Mouse (Mus musculus): ENCODE measurements at regions not wholly inside any gene's neighbourhood (a gene's known extent, or its start where the extent isn't known, plus 50 kb on each side); places are given as distances from the start of the nearest gene placed in this dataset.

GRCm38 (mm10) chr4:89400342-89400741, 89.5 kb upstream of the Cdkn2b start:
- in situ Hi-C loops (cut with MboI, MseI): no loop called here

GRCm38 (mm10) chr4:89399277-89399676, 88.4 kb upstream of the Cdkn2b start:
- in situ Hi-C loops (cut with MboI, MseI): no loop called here

GRCm38 (mm10) chr4:89396020-89396419, 85.2 kb upstream of the Cdkn2b start:
- in situ Hi-C loops (cut with MboI, MseI): no loop called here

GRCm38 (mm10) chr4:89395336-89395735, 84.5 kb upstream of the Cdkn2b start:
- in situ Hi-C loops (cut with MboI, MseI): no loop called here

GRCm38 (mm10) chr4:89393251-89393711, 82.4 kb upstream of the Cdkn2b start:
- in situ Hi-C loops (cut with MboI, MseI): no loop called here

- in situ Hi-C loops (cut with MboI, MseI): no loop called here
Observed at GRCm38 (mm10) chr4:89392791-89393190, 82.0 kb upstream of the Cdkn2b start.

- in situ Hi-C loops (cut with MboI, MseI): no loop called here
Observed at GRCm38 (mm10) chr4:89391463-89392308, 80.8 kb upstream of the Cdkn2b start.

GRCm38 (mm10) chr4:89383548-89383947, 72.7 kb upstream of the Cdkn2b start:
- in situ Hi-C loops (cut with MboI, MseI): no loop called here

- in situ Hi-C loops (cut with MboI, MseI): no loop called here
Observed at GRCm38 (mm10) chr4:89382434-89382976, 71.7 kb upstream of the Cdkn2b start.

GRCm38 (mm10) chr4:89381763-89382162, 70.9 kb upstream of the Cdkn2b start:
- in situ Hi-C loops (cut with MboI, MseI): no loop called here

- in situ Hi-C loops (cut with MboI, MseI): no loop called here
Observed at GRCm38 (mm10) chr4:89381077-89381476, 70.2 kb upstream of the Cdkn2b start.

- in situ Hi-C loops (cut with MboI, MseI): no loop called here
Observed at GRCm38 (mm10) chr4:89380330-89380945, 69.6 kb upstream of the Cdkn2b start.

GRCm38 (mm10) chr4:89379622-89380329, 68.9 kb upstream of the Cdkn2b start:
- in situ Hi-C loops (cut with MboI, MseI): no loop called here

- in situ Hi-C loops (cut with MboI, MseI): no loop called here
Observed at GRCm38 (mm10) chr4:89372631-89373030, 61.8 kb upstream of the Cdkn2b start.

GRCm38 (mm10) chr4:89368850-89369524, 58.1 kb upstream of the Cdkn2b start:
- in situ Hi-C loops (cut with MboI, MseI): loop anchor here (10.0 kb wide), 1 partner anchor 1854 kb away; no protein-coding TSS in a partner anchor

GRCm38 (mm10) chr4:89366581-89367141, 55.8 kb upstream of the Cdkn2b start:
- in situ Hi-C loops (cut with MboI, MseI): loop anchor here (10.0 kb wide), 1 partner anchor 1852 kb away; no protein-coding TSS in a partner anchor

- in situ Hi-C loops (cut with MboI, MseI): loop anchor here (10.0 kb wide), 1 partner anchor 1851 kb away; no protein-coding TSS in a partner anchor
Observed at GRCm38 (mm10) chr4:89365875-89366274, 55.0 kb upstream of the Cdkn2b start.

GRCm38 (mm10) chr4:89363150-89363683, 52.4 kb upstream of the Cdkn2b start:
- in situ Hi-C loops (cut with MboI, MseI): loop anchor here (10.0 kb wide), 1 partner anchor 1848 kb away; no protein-coding TSS in a partner anchor

- in situ Hi-C loops (cut with MboI, MseI): loop anchor here (10.0 kb wide), 1 partner anchor 1848 kb away; no protein-coding TSS in a partner anchor
Observed at GRCm38 (mm10) chr4:89362650-89363049, 51.8 kb upstream of the Cdkn2b start.

GRCm38 (mm10) chr4:89361316-89361715, 50.5 kb upstream of the Cdkn2b start:
- in situ Hi-C loops (cut with MboI, MseI): loop anchor here (10.0 kb wide), 1 partner anchor 1847 kb away; no protein-coding TSS in a partner anchor
